ENCODE assay signal across 8 mouse cellular contexts in the genomic region with DNA sequence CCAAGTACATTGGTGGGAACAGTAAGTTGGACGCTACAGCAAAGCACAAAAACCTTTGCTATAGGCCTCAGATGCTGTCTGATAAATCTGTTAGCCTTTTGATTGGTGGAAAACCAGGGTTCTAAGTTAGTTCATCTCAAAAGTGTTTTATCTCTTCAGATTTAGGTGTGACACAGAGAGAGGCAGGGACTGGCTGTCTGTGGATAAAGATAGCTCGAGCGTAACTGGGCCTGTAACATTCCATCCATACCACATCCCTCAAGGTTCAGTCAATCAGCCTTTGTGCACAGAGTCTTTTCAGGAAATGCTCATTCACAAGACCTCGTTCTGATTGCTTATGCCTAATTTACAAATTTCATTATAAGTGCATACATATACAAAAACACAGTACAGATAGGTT. TPM values are rescaled to one million over a fixed set of nuclear protein-coding genes. Genes with fewer than 3 reads are reported as not detected.
DNase-seq lines count a peak whose midpoint lies in the region; ATAC-seq and TF ChIP-seq lines count a peak whose summit lies in the region.

No protein-coding gene starts in this region.

- H3K4me1 ChIP-seq in megakaryocyte, embryonic 14.5 days, result peaks cover 62% of the 10 kb centered on the region
- peaks cover 5% of the 10 kb centered on the region for H3K4me1 ChIP-seq in forebrain, embryonic 11.5 days (replicated peaks; ENCODE audit: control insufficient read depth, insufficient read depth, low read length)
- peaks cover 58% of the 10 kb centered on the region for H3K4me1 ChIP-seq in limb, embryonic 13.5 days
- peaks cover 2% of the 10 kb centered on the region for H3K4me1 ChIP-seq in small intestine, adult 2 months (ENCODE audit: control insufficient read depth, insufficient read depth, insufficient read length, low read length)

- H3K4me3 ChIP-seq in megakaryocyte, embryonic 14.5 days (replicated peaks), result peak overlapping the region; percentile 42
- no peak overlapping the region for H3K4me3 ChIP-seq in forebrain, embryonic 11.5 days (ENCODE audit: low read depth, low read length)
- H3K4me3 ChIP-seq in limb, embryonic 13.5 days, result no peak overlapping the region
- H3K4me3 ChIP-seq in small intestine, adult 2 months (ENCODE audit: low read depth, low read length), result no peak overlapping the region

- no peaks in the 10 kb centered on the region for H3K9me3 ChIP-seq in megakaryocyte, embryonic 14.5 days
- no peaks in the 10 kb centered on the region for H3K9me3 ChIP-seq in forebrain, embryonic 11.5 days (ENCODE audit: control insufficient read depth, low read length)
- no peaks in the 10 kb centered on the region for H3K9me3 ChIP-seq in limb, embryonic 13.5 days

- peak overlapping the region; percentile 20; the same call in 1 of the 2 replicates for H3K9ac ChIP-seq in forebrain, embryonic 11.5 days (ENCODE audit: low read length)
- H3K9ac ChIP-seq in limb, embryonic 13.5 days, result no peak overlapping the region

- no peaks in the 10 kb centered on the region for H3K27me3 ChIP-seq in megakaryocyte, embryonic 14.5 days (replicated peaks)
- H3K27me3 ChIP-seq in forebrain, embryonic 11.5 days (ENCODE audit: control insufficient read depth, insufficient read depth, low read length), result no peaks in the 10 kb centered on the region
- no peaks in the 10 kb centered on the region for H3K27me3 ChIP-seq in limb, embryonic 13.5 days
- no peaks in the 10 kb centered on the region for H3K27me3 ChIP-seq in small intestine, adult 2 months (ENCODE audit: control insufficient read depth, insufficient read depth, low read length)

- DNase-seq in forebrain, embryonic 11.5 days (ENCODE audit: low spot score), result no peak
- DNase-seq in natural killer cell, adult 2 months (ENCODE audit: low spot score in 2 of 2), result no peak
- DNase-seq in spleen, postnatal 10 days (ENCODE audit: low spot score in 2 of 2), result no peak
- DNase-seq in left cerebral cortex, adult 11 months (ENCODE audit: low spot score), result no peak

- H3K27ac ChIP-seq in forebrain, embryonic 11.5 days (ENCODE audit: low read depth, low read length), result no peak overlapping the region
- H3K27ac ChIP-seq in limb, embryonic 13.5 days, result no peak overlapping the region
- H3K27ac ChIP-seq in small intestine, adult 2 months (ENCODE audit: insufficient read depth, low read depth, low read length), result peak overlapping the region; percentile 21; the same call in 1 of the 2 replicates

- 12% methylated on average over 4 of the region's 4 CpGs for WGBS in forebrain, embryonic 11.5 days
- 23% methylated on average over 4 of the region's 4 CpGs for WGBS in limb, embryonic 13.5 days
- WGBS in small intestine, adult 2 months, result 37% methylated on average over 4 of the region's 4 CpGs

- H3K4me2 ChIP-seq in forebrain, embryonic 11.5 days (ENCODE audit: low read depth, low read length, severe bottlenecking), result peak overlapping the region; percentile 33; the same call in 1 of the 2 replicates
- peak overlapping the region; percentile 7 for H3K4me2 ChIP-seq in limb, embryonic 13.5 days (replicated peaks)

- TF ChIP-seq POLR2A in small intestine, adult 2 months (IDR thresholded peaks at IDR 0.05; ENCODE audit: low read depth, low read length), result no peak

- no peak for ATAC-seq in megakaryocyte, adult 5-6 weeks (ENCODE audit: poor library complexity, severe bottlenecking)
- no peak for ATAC-seq in forebrain, embryonic 11.5 days (replicated peaks; ENCODE audit: low FRiP score)
- ATAC-seq in limb, embryonic 13.5 days (ENCODE audit: low FRiP score, low read depth), result no peak

- peaks cover 18% of the 10 kb centered on the region for H3K36me3 ChIP-seq in megakaryocyte, embryonic 14.5 days (replicated peaks; ENCODE audit: low read length)
- no peaks in the 10 kb centered on the region for H3K36me3 ChIP-seq in forebrain, embryonic 11.5 days (ENCODE audit: control insufficient read depth, insufficient read depth, low read length)
- 0 out of 2 replicates have a peak, but pooled peaks cover 6% of the 10 kb centered on the region for H3K36me3 ChIP-seq in limb, embryonic 13.5 days
- H3K36me3 ChIP-seq in small intestine, adult 2 months (ENCODE audit: control insufficient read depth, insufficient read depth, low read length), result peaks cover 4% of the 10 kb centered on the region; the same call in 1 of the 2 replicates

- TF ChIP-seq CTCF in small intestine, adult 2 months (IDR thresholded peaks at IDR 0.05; ENCODE audit: extremely low read depth, insufficient read length, insufficient replicate concordance, low read depth, low read length), result no peak

RNA-seq across cellular contexts. Expression of a gene that starts 3.4 kb away (rescaled TPM):
- 34.8 TPM in 1 of 2 replicates, not detected in the other for polyA plus RNA-seq in megakaryocyte, embryonic 14.5 days (2012; ENCODE audit: insufficient read depth, low replicate concordance)
- 21.1 and 21.2 TPM in 2 replicates for total RNA-seq in megakaryocyte, adult 5-6 weeks (2015)
- total RNA-seq in megakaryocyte, adult 5-6 weeks (2017), result 28.9 and 54.2 TPM in 2 replicates
- polyA plus RNA-seq in forebrain, embryonic 11.5 days (2014; fragmentation: Nextera tagmentation; extraction: Ambion mirVana), result 40.1 and 48.2 TPM in 2 replicates
- 52.1 and 55.4 TPM in 2 replicates for polyA plus RNA-seq in limb, embryonic 13.5 days (2015; fragmentation: Nextera tagmentation; extraction: Ambion mirVana)
- polyA plus RNA-seq in small intestine, adult 2 months (2012; rRNA removed), result 0.72 and 1.3 TPM in 2 replicates

RNA-seq across cellular contexts. Expression of a gene that starts 43.1 kb away (rescaled TPM):
- 4.2 TPM in 1 of 2 replicates, not detected in the other for polyA plus RNA-seq in megakaryocyte, embryonic 14.5 days (2012; ENCODE audit: insufficient read depth, low replicate concordance)
- total RNA-seq in megakaryocyte, adult 5-6 weeks (2015), result 0.20 and 0.43 TPM in 2 replicates
- total RNA-seq in megakaryocyte, adult 5-6 weeks (2017), result 1.7 and 1.9 TPM in 2 replicates
- polyA plus RNA-seq in forebrain, embryonic 11.5 days (2014; fragmentation: Nextera tagmentation; extraction: Ambion mirVana), result 1.2 and 1.7 TPM in 2 replicates
- polyA plus RNA-seq in limb, embryonic 13.5 days (2015; fragmentation: Nextera tagmentation; extraction: Ambion mirVana), result 1.6 TPM in 2 replicates
- polyA plus RNA-seq in small intestine, adult 2 months (2012; rRNA removed), result 0.05 TPM in 1 of 2 replicates, not detected in the other
